Mouse (Mus musculus) liver, adult 2 months (tissue): ENCODE results near the gene Pbrm1.

Experiments
- CTCF ChIP-seq: fragments of 200-500 bp; IDR thresholded peaks from 2 replicates; pipeline ENCODE4 v1.5.1; 2011; ENCODE audit warnings: low read depth, low read length, control low read depth
- POLR2A ChIP-seq: fragments of 200-500 bp; IDR thresholded peaks from 2 replicates; pipeline ENCODE4 v1.6.1; 2011; ENCODE audit warnings: low read length, control low read depth; ENCODE audit not compliant: insufficient read depth; ENCODE audit errors: extremely low read depth

GRCm38 (mm10) chr14:31115522-31115921 is 96.6 kb downstream of the Pbrm1 start:
- TF ChIP-seq CTCF (no peak), POLR2A (no peak)
